Mouse (Mus musculus) gastrocnemius, postnatal 36 days (tissue): ENCODE measurements around the gene Zcchc13. TPM values are rescaled to one million over a fixed set of nuclear protein-coding genes. Genes with fewer than 3 reads are reported as not detected.
"Not testable (repeated sequence)": the region's sequence is repeated elsewhere in the genome, so short reads cannot be mapped to it uniquely, and the experiment has no call there.

Experiments used
- DNase-seq, 2 experiments: peaks; one replicate each; pipeline ENCODE4 v3.0.0; 2022
- intact Hi-C: fragments of 180-260 bp; cut with DNase I; formaldehyde crosslinking; loops from one replicate; pipeline ENCODE4 v1.15.1; 2025
- total RNA-seq, 2 experiments: library from RNA; stranded (reverse); gene quantifications; 2 replicates each; pipeline ENCODE4 v1.2.3; 2021

Gene Zcchc13
- total RNA-seq, 2 experiments from 2014 or later, result not detected

- intact Hi-C loops, result loop anchor here (10.0 kb wide), 1 partner anchor 281 kb away; no protein-coding TSS in a partner anchor
- DNase-seq, result no peak
Observed at GRCm38 (mm10) chrX:103633895-103634294, 3.5 kb downstream of the Zcchc13 start.

- DNase-seq, result no peak
- intact Hi-C loops, result loop anchor here (10.0 kb wide), 1 partner anchor 279 kb away; no protein-coding TSS in a partner anchor
Observed at GRCm38 (mm10) chrX:103636021-103636420, 5.6 kb downstream of the Zcchc13 start.

GRCm38 (mm10) chrX:103638566-103638965 is 8.2 kb downstream of the Zcchc13 start:
- intact Hi-C loops, result loop anchor here (10.0 kb wide), 1 partner anchor 276 kb away; no protein-coding TSS in a partner anchor

GRCm38 (mm10) chrX:103644301-103644700 is 13.9 kb downstream of the Zcchc13 start:
- DNase-seq, result no peak
- intact Hi-C loops, result no loop called here

More at GRCm38 (mm10) chrX:103638566-103638965, 8.2 kb downstream of the Zcchc13 start:
- DNase-seq, result no peak

- DNase-seq, result no peak
- intact Hi-C loops, result no loop called here
Observed at GRCm38 (mm10) chrX:103652048-103652447, 21.7 kb downstream of the Zcchc13 start.

GRCm38 (mm10) chrX:103653021-103653420 is 22.6 kb downstream of the Zcchc13 start:
- intact Hi-C loops, result no loop called here
- no peak for DNase-seq

- DNase-seq, result no peak
- intact Hi-C loops, result no loop called here
Observed at GRCm38 (mm10) chrX:103658985-103659384, 28.6 kb downstream of the Zcchc13 start.

GRCm38 (mm10) chrX:103664445-103664844 is 34.1 kb downstream of the Zcchc13 start:
- intact Hi-C loops, result not testable (repeated sequence)

GRCm38 (mm10) chrX:103670245-103670644 is 39.9 kb downstream of the Zcchc13 start:
- intact Hi-C loops, result no loop called here
- no peak for DNase-seq

More at GRCm38 (mm10) chrX:103664445-103664844, 34.1 kb downstream of the Zcchc13 start:
- not testable (repeated sequence) for DNase-seq

- no peak for DNase-seq
- intact Hi-C loops, result no loop called here
Observed at GRCm38 (mm10) chrX:103673761-103674160, 43.4 kb downstream of the Zcchc13 start.

GRCm38 (mm10) chrX:103674674-103675073 is 44.3 kb downstream of the Zcchc13 start:
- intact Hi-C loops, result no loop called here
- DNase-seq, result no peak

Other genes starting within 250 kb of the Zcchc13 start
- not detected for gene Tsx, start 216.1 kb upstream of the Zcchc13 start, total RNA-seq
- not detected for gene Gm26992, start 208.6 kb upstream of the Zcchc13 start, total RNA-seq
- 1 to 10 TPM; 2.0 to 2.5 TPM for gene Slc16a2, start 191.4 kb downstream of the Zcchc13 start, total RNA-seq